Mouse (Mus musculus): ENCODE data around the gene Cdkn2c. TPM values are rescaled to one million over a fixed set of nuclear protein-coding genes. Genes with fewer than 3 reads are reported as not detected.
"Not testable (repeated sequence)": the region's sequence is repeated elsewhere in the genome, so short reads cannot be mapped to it uniquely, and the experiment has no call there.

The Cdkn2c gene
- total RNA-seq (2021) = 10 to 100 TPM; 59.4 to 77.7 TPM
- long read RNA-seq, experiment 1, transcript Cdkn2c-201 (2 exons, 1,106 nt) = minor isoform, 52 of 111 reads
- long read RNA-seq, experiment 1, transcript Cdkn2c-202 (3 exons, 2,471 nt) = major isoform, 56 of 111 reads
- long read RNA-seq, experiment 1, partial matches to known transcripts = 1 of 111 reads
- long read RNA-seq, experiment 1, other reads (novel, unspliced or antisense) = 2 of 111 reads
- long read RNA-seq, experiment 2, transcript Cdkn2c-202 (3 exons, 2,471 nt) = minor isoform, 33 of 80 reads
- long read RNA-seq, experiment 2, transcript Cdkn2c-201 (2 exons, 1,106 nt) = major isoform, 44 of 80 reads
- long read RNA-seq, experiment 2, partial matches to known transcripts = 1 of 80 reads
- long read RNA-seq, experiment 2, other reads (novel, unspliced or antisense) = 2 of 80 reads

GRCm38 (mm10) chr4:109666461-109667269 is at the start of gene Cdkn2c:
Gene Cdkn2c (minus strand): TSS chr4:109667189.
- DNase-seq = peak; percentile 95

GRCm38 (mm10) chr4:109705349-109705748 is 38.4 kb upstream of the Cdkn2c start:
- DNase-seq = no peak

GRCm38 (mm10) chr4:109703568-109703967 is 36.6 kb upstream of the Cdkn2c start:
- no peak for DNase-seq

- not testable (repeated sequence) for DNase-seq
Observed at GRCm38 (mm10) chr4:109700727-109701126, 33.7 kb upstream of the Cdkn2c start.

- DNase-seq = no peak
Observed at GRCm38 (mm10) chr4:109692674-109693073, 25.7 kb upstream of the Cdkn2c start.

GRCm38 (mm10) chr4:109683561-109683960 is 16.6 kb upstream of the Cdkn2c start:
- no peak for DNase-seq

- DNase-seq = no peak
Observed at GRCm38 (mm10) chr4:109677221-109677620, 10.2 kb upstream of the Cdkn2c start.

- DNase-seq = peak; percentile 99
Observed at GRCm38 (mm10) chr4:109676218-109677215, 9.5 kb upstream of the Cdkn2c start, which contains the start of gene Faf1. Gene Faf1 (plus strand): TSS chr4:109676588.

GRCm38 (mm10) chr4:109674097-109674496 is 7.1 kb upstream of the Cdkn2c start:
- no peak for DNase-seq

GRCm38 (mm10) chr4:109671941-109672340 is 5.0 kb upstream of the Cdkn2c start:
- DNase-seq = no peak

GRCm38 (mm10) chr4:109670213-109670612 is 3.2 kb upstream of the Cdkn2c start:
- no peak for DNase-seq

GRCm38 (mm10) chr4:109667518-109667917 is 529 bp upstream of the Cdkn2c start:
- no peak for DNase-seq

GRCm38 (mm10) chr4:109665982-109666460 is 968 bp downstream of the Cdkn2c start:
- peak; percentile 77 for DNase-seq

- DNase-seq = peak; percentile 81
Observed at GRCm38 (mm10) chr4:109665101-109665981, 1.6 kb downstream of the Cdkn2c start.

GRCm38 (mm10) chr4:109664091-109664490 is 2.9 kb downstream of the Cdkn2c start:
- DNase-seq = no peak

- DNase-seq = no peak
Observed at GRCm38 (mm10) chr4:109662271-109662670, 4.7 kb downstream of the Cdkn2c start.

- DNase-seq = peak; percentile 7
Observed at GRCm38 (mm10) chr4:109661183-109661582, 5.8 kb downstream of the Cdkn2c start.

- no peak for DNase-seq
Observed at GRCm38 (mm10) chr4:109660568-109660967, 6.4 kb downstream of the Cdkn2c start.

- DNase-seq = no peak
Observed at GRCm38 (mm10) chr4:109659571-109659970, 7.4 kb downstream of the Cdkn2c start.

GRCm38 (mm10) chr4:109658826-109659225 is 8.2 kb downstream of the Cdkn2c start:
- DNase-seq = no peak
